Mouse (Mus musculus): Measurements from ENCODE around the gene Cox4i2. TPM values are rescaled to one million over a fixed set of nuclear protein-coding genes. Genes with fewer than 3 reads are reported as not detected.

Gene Cox4i2
- not detected for polyA plus RNA-seq (2017; shearing (Covaris generic))

DNA sequence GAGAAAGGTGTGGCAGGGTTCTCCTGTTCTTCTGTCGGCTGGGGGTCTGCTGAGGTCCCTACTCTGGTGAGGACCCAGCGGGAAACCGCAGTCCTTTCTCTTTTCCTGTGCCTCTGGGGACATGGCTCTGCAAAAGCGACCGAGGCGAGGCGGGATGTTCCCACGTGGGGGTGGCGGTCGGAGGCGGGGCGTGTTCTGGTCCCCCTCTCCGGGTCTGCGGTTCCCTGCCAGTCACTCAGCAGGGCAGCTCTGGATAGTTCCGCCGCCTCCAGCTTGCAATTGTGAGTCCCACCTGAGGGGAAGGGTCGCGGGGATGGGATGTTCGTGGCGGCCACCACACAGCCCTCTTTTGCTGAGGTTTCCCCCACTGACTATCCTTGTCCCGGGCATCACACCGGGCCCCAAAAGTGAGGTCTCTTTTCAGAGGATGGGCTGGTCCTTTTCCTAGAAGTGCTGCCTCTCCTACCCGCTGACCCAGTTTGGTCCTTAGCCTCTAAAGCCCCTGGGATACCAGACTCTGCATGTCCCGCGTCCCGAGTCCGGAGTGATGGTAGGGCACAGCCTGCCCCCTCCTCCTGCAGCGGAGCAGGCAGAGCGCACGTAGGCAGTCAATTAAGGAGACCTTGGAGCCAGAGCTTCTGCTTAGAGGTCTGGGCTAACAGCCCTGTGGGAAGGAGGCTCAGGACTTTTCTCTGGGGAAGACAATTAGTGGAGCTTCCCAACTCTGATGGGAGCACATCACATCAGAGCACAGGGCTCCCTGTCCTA is at the start of gene Cox4i2:
Gene Cox4i2, plus strand, starts transcription at position 230 of the 768 bp plus-strand sequence.
- no peak for ATAC-seq

DNA sequence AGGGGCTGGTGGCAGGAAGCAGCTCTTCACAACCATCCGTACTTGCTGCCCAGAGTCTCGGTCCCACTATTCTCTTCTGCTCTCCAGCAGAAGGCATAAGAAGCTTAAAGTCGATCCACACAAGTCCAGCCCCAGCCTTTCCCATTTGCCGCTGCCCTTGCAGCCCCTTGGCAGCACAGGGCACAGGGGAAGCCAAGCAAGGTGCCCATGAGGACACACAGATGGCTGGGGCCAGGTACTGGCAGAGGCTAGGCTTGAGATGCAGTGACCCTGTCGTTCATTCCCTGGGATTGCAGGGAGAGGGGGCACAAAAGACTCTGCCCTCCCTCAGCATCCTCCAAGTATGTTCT is 49.7 kb upstream of the Cox4i2 start:
- ATAC-seq = no peak

DNA sequence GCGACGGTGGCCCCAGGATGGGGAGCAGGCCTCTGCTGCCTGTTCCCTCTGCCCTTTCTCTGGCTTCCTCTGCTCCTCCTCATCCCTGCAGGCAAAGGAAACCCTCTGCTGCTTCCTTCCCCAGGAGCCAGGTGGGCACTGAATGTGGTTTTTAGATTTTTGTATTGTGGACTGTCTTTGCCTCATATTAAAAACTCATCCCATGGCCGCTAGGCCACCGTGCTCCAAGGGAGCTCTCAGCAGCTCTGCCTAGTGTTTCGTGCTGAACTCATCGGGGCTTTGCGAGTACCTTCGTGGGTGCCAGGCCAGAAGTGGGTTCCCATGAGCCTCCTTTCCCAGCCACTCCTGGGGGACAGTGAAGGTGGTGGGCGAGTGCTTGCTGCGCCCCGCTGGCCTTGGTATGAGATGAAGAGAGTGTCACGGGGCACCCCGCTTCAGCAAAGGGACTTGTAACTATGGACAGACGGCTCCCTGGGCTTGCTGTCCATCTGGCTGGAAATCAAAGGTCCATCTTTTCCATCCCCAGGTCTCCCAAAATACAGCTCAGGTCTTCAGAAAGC is 49.1 kb upstream of the Cox4i2 start:
- ATAC-seq = no peak

DNA sequence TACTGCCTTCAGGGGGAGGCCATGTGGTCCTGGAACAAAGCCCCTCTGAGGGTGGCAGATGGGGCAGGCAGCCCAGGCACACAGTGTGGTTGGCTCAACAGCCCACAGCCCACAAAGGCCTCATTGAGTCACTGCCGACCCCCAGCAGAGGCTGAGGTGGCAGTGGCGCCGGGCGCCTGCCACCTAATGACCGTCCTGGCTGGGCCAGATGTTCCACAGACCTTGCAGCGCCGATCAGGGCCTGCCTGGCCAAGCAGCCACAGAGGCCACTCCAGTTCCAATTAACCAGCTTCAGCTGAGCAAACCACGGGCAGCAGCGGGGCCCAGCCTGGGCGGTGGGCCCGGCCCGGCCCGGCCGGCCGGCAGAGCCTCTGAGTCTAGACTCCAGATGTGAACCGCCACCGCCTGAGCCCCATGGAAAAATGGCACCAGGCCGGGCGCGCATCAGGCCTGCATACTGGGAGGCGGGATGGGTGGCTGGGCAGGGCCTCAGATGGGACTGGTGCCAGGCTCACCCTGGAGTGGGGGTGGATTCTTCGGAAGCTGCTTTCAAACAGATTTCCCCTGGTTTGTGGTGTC is 47.9 kb upstream of the Cox4i2 start:
- ATAC-seq = no peak

DNA sequence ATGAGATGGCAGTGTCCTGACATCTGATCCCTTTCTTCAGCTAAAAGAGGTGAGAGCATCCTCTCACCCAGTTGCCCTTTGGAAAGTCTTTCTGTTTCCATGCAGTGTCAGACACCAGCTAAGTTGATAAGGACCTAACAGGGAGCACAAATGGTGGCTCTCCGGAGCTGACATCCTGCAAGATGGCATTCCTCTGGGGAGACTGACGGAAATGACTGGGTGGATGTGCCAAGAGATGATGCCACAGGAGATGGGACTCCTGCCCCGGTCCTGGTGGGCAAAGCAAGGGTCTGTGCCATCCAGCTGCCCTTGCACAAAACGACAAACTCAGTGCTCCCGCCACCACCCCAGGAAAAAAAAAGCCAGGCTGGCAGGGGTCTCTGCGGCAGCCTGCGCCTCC is 46.8 kb upstream of the Cox4i2 start:
- ATAC-seq = no peak

DNA sequence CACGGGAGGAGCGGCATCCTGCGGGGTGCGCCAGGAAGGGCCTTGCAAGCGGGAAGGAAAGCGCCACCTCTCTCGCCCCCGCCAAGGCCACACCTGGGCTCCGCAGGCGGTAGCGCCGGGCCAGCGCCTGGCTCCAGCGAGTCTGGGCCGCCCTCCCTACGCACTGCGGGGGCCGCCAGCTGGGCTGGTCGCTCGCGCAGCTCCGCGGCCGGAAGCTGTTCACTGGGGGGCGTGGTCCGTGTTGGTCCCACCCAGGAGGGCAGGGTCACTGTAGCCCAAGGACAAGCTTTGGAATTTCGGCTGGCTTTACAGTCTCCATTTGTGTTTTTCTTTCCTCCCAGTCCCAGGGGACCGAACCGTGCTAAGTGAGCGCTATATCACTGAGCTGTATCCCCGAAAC is 46.3 kb upstream of the Cox4i2 start:
- ATAC-seq = no peak

DNA sequence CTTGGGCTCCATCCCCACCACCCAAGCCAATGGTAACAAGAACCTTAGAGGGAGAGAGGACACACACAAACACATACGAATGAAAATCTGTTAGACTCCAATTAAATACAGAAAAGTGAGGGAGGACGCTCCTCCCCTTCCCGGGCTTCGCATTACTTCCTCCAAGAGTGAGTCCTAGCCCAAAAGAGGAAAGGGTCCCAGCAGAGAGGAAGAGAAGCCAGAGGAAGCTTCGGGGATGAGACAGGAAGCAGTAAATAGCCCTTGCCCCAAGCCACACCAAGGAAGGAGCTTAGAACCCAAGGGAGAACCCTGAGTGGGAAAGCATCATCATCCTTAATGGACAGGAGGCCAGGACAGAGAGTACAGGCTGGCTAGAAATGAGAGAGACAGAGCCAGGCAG is 44.9 kb upstream of the Cox4i2 start:
- ATAC-seq = no peak

DNA sequence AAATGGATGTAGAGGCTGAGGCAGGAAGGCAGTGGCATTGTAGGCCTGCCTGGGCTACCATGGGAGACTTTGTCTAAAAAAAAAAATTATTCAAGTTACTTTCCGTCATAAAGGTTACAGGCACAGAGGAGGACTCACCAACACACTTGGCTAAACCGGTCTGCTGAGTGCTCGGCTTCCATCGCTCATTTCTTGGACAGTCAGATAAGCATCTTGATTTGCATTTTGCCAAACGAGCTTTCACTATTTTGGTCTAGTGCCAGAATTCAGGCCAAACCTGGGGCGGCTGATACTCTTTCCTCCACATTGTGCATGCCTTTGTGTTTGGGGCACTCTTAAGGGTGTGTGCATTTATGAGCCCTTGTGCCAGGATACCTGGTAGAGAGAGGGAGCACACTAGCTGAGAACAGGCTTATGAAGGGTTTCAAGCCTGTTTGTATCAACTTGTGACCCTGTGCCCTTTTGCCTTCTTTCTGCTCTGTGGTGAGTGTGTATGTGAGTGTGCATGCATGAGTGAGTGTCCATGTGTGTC is 37.7 kb upstream of the Cox4i2 start:
- no peak for ATAC-seq

DNA sequence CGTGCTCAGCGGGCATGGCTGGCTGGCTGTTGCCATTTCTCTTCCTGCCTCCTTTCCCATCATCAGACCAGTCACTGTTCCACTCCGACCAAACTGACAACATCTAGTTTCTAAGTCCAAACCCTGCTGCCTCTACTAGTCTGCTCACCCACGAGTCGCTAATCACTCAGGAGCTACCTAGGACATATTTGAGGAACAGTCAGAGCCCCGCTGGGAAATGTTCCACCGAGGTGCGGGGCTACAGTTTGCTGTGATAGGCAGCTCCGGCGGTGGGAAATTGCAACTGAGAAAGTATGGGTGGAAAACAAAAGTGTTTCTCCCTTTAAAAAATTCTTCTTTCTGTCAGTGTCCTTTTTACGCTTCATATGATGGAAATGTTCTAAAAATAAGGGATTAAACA is 36.3 kb upstream of the Cox4i2 start:
- no peak for ATAC-seq

DNA sequence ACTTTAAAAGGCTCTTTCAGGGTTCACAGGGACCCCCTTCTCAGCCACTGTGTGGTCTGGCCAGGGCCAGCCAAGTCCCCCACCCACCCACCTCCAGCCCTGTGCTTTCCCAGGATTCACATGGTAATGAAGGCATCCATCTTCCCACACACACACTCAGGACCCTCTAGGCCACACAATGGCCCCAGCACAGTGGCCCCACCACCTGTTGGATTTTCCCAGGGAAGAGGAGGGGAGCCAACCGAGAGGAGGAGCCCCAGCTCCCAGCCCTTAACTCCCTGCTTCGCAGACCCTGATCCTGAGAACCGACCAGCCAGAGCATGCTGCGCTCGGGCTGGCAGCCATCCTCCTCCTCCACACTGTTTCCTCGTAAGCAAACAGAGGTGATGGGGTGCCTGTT is 35.9 kb upstream of the Cox4i2 start:
- no peak for ATAC-seq

DNA sequence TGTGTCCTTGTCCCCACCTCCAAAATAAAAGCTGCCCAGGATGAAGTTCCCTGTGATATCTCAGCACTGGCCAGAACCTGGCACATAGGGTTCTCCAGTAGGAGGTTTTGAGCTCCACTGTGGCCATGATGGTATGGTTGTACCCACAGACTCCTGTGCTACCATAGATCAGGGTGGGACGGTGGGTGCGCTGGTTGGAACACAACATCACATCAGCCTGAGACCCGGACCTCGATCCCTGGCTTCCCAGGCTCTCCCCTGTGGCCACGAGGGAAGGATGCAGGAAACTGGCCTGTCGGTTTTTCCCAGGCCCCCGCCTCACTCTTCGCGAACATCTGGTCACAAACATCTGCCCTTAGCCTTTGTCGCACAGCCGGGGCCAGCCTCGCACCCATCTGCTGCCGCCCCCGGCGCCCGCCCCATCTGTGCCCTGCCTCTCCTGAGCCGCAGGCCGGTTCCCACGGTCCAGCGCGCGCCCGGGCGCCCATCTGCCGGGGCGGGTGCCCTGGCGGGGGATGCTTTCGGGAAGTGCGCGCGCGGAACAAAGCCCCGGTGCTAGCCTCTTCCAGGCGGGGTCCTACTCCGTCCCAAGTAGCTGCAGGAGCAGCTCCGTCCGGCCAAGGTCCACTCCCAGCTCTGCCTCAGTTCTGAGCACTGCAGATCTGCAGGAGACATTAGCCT is 30.2 kb upstream of the Cox4i2 start:
- no peak for ATAC-seq

DNA sequence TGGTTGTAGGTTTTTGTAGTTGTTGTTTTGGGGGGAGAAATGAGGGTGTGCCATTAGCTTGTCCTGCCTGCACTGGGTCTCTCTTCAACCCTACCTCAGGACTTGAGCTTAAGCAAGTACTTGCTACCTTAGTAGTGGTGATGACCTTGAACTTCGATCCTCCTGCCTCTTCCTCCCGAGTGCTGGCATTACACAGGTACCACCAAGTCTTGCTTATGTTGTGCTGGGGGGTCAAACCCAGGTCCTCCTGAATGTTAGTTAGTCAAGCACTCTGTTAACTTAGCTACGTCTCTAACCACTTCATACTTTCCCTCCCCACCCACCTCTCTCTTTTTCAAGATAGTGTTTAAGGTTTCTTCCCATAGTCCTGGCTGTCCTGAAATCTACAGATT is 29.6 kb upstream of the Cox4i2 start:
- ATAC-seq = no peak

DNA sequence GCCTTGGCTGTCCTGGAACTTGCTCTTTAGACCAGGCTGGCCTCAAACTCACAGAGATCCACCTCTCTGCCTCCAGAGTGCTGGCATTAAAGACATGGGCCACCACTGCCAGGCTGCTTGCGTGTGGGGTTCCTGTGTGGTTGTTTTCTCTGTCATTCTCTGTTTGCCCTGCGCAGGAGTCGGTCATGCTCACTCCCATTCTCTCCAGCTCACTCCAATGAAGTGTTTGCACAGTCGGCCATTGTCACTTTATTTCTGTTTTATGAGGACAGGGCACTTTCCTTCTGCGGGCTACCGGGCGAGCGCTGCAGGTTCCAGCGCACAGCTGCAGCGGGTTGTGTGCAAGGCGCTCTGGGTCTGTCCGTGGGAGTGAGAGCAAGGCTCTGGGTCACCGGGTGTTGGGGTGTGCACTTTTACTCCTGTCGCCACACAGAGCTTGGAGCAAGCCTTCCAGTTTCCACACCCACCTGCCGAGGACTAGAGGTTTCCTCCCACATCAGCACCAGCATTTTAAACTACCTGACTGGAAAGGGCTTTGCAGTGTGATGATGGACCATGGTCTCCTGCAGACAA is 28.7 kb upstream of the Cox4i2 start:
- ATAC-seq = no peak

DNA sequence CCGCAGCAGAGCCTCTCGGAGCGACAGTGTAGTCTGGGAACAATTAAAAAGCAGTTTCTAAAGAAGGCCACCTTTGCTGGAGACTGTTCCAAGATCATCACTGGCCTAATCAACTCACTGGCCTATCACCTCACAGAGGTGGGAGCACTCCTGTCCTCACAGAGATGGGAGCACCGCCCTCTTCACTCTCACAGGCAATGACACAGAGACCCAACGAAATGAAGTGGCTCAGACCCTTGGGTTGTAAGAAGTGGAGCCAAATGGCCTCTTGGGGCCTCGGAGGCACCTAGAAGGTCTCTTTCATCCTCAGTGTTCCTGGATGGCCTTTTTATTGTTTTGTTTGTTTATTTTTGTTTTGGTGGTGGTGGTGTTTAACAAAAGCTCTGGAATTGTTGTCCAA is 27.8 kb upstream of the Cox4i2 start:
- ATAC-seq = no peak

DNA sequence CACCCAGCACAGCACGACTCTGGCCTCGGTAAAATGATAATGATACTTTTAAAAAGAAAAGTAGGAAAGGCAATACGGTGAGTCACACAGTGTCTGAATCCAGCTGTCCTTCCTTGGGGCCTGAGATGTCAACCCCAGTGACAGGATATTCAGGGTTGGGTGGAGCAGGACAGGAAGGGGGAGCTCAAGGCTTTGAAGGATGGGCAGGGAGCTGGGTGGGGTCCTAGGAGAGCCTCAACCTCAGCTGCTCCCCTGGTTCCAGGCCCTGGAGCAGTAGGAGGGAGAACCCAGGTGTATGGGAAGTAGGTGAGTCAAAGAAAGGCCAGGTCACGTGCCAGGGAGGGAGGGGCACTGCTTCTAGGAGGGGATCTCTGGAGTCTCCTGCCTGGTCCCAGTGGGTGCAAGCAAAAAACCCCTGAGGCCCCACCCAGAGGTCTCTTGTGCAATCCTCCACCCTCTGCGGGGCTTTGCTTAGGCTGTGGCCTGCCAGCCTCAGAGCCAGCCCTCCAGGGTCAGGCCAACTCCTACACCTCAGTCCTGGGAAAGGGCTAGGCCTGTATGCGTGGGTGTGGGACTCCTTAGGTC is 27.1 kb upstream of the Cox4i2 start:
- ATAC-seq = no peak

DNA sequence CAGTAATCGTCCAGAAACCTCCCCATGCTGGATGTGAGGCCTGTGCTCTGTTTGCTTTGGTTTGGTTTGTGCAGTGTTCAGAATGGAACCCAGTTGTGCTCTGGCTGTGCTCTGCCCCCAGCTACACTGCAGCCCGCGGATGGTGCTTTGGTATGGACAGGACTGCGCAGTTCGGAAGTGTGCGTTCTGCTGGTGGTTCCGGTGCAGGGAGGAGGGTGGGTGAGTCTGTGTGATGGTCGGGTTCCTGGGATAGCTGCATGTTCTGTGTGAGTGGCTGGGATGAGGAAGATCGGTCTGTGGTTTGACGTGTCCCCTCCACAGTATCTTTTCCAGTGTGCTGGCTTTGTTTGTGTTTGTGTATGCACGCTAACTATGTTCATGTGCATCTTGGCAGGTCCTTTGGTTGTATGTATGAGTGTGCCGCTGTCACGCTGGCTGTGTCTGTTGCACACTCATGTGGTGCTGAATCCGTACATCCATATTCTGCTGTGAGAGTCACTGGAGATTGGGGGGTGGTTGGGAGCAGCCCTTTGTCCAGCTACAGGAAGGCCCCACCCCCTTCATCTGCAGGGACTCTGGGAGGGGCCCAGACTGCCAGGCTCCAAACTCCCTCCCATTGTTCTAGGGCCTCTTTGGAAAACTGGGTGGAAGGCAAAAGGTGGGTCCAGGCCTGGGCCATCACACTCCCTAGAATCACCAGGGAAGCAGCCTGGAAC is 26.0 kb upstream of the Cox4i2 start:
- ATAC-seq = no peak

DNA sequence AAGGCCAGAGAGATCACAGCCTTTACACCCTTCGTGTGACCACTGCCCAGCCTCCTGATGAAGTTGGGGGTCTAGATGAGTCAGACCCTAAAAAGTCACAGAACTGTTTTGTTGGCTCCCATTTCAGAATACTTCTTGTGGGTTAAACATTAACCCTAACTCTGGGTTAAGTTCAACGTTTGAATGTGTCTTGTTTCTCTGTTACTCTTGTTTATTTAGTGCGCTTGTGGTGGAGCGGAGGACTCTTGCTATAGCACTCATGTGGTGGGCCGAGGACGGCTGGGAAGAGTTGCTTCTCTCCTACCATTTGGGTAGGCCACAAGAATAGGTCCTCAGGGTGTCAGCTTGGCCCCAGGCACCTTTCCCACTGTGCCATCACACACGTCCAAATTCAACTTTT is 25.4 kb upstream of the Cox4i2 start:
- ATAC-seq = no peak

DNA sequence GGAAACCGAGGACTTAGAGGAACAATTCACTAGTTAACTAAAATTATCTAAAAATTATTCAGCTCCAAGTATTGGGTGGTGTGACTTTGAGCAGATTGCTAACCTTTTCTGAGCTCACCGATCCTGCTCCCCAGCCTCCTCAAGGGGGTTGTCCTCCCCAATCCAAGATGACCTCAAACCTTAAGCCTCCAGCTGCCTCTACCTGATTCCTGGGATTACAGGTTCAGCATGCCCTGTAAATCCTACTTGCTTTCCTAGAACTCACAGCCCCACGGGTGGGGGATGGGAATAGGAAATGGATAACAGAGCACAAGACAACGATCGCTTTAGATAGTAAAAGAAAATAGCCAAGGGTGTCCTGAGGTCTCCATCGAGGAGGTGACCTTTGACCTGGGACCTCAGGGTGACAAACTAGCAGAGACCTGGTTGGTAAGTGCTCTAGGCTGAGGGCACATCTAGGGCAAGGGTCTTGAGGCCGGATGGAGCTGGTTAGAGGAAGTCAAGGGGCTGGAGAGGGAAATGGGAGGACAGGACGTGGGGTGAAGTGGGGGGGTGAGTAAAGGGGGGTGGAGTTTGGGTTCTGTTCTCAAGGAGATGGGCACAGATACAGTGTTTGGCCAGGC is 24.8 kb upstream of the Cox4i2 start:
- no peak for ATAC-seq

DNA sequence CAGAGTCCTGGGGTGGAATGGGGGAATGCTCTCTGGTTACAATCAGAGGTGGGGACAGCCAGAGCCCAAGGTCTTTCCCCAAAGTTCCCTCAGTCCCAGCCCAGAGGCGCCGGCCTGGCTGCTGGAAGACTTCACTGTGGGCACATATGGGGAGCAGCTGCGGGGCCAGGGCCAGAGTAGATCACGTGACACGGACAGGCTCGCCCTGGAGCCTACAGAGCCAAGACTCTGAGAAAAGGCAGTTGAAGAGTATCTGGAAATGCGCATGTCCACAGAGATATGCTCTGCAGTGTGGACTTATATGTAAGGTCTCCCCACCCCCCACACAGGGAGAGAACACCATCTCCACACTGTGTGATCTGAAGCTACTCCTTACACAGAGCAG is 24.3 kb upstream of the Cox4i2 start:
- ATAC-seq = no peak

DNA sequence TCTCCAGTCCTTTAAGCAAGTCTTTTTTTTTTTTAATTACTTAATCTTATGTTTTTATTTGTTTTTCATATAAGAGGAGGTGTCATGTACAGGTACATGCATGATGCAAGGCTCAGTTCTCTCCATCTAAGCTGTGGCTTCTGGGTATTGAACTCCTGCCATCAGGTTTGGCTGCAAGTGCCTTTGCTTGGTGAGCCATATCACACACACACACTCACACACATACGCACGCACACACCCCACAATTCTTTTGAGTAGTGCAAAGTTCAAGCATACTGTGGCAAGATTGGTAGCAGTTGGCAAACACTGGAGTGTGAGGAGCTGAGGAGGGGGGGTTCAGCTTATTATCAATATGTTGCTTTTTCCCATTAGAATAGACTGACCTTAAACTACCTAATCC is 20.8 kb upstream of the Cox4i2 start:
- ATAC-seq = no peak

DNA sequence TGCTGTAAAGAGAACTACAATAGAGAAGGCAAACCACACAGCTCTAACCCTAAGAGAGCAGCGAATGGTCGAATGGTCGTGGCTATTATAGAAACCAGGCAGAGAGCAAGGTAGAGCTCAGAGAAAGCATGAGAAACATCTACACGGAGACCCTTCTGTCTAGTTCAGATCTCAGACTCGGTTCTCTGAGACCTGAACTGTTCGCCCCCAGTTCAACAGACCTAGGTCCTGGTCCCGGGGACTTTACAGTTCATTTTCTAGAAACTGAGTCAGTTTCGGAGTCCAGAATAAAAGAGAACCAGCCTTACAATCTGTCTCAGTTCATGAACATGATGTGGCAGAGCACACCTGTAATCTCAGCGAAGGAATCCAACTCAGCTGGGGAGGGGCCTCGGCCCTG is 19.5 kb upstream of the Cox4i2 start:
- ATAC-seq = no peak

DNA sequence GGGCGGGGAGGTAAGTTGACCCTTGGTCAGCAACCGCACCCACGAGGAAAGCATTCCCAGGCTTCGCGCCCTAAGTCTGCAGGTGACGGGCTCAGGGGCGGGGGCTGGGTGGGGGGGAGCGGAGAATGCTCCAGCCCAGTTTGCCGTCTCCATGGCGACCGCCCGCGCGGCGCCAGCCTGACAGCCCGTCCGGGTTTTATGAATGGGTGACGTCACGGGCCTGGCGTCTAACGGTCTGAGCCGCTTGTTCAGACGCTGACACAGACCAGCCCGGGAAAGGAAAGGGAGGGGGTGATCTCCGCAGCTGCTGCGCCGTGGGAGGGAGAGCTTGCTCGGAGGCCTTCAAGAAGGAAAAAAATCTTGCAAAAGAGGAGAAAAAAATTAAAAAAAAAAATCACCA is 19.0 kb upstream of the Cox4i2 start:
- ATAC-seq = peak; percentile 66

Measured in inflammation-experienced regulatory T-cells, adult 6 months (primary cell).